Mouse (Mus musculus): ENCODE measurements around the gene Gm10295.

The Gm10295 gene

DNA sequence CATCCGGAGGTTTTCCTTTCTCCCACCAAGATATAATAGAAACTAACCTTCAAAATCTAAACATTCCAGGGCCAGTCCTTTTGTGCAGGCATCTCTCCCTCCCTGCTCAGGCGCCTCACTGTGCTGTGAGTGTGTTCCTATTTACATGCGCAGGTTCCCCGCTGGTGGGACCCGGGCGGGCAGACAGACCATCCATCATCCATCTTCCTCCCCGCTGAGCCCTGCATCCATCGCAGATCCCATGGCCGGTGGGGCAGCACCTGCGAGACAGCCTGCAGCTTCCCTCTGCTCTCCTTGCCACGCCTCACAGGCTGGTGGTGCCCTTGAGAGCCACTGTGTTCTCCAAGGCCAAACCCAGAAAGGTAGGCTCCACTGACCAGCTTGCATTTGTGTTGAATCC is at the start of gene Gm10295:
TSS of gene Gm10295 (minus strand) at position 122 of the 400 bp plus-strand sequence.
- DNase-seq: no peak

DNA sequence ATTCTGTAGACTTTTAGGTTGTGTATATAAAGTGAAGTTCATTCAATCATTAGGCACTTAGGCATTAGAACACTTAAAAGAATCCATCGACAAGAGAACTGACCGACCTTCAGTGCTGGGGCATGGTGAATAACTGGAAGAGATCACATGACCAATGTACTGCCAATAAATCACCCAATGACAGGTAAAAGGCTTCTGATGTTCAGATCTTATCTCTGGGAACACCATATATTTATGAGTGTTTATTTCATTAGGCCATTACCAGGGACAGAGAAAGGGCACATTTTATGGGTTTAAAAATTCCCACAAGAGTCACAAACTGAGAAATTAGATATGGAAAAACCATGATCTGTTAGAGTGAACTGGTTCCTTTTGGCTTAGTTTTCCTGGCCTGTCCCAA is 49.7 kb upstream of the Gm10295 start:
- no peak for DNase-seq

DNA sequence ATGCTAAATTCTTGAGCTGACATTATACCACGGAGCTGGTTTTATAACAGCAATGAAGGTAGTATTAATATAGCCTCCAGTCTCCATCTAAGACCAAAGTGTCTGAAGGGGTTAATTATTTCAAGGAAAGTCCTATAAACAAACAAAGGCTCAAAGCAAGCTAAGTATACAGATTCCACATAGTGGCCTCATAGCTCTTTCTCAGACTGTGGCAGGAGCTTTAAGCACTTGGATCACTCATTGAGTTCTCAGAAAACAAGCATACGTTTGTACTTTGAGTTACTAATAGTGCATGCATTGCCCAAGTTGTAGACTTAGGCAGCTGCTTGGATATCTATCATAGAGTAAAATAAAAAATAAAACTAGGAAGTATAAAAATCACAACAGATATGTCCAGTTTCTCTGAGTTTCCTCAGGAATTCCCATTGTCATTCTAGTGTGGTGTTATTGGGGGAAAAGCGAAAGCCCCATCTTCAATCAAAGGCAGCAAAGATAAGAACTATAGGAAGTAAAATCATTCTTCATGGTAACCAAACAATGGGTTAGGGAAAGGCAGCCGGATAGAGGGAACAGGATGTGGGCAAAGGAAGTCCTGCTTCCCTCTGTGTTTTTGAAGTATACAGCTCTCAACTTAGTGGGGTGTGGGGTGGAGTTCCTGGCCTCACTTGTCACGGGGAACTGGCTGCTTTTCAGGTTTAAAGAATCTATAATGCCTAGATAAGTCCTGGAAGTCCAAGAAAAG is 48.8 kb upstream of the Gm10295 start:
- DNase-seq: no peak

DNA sequence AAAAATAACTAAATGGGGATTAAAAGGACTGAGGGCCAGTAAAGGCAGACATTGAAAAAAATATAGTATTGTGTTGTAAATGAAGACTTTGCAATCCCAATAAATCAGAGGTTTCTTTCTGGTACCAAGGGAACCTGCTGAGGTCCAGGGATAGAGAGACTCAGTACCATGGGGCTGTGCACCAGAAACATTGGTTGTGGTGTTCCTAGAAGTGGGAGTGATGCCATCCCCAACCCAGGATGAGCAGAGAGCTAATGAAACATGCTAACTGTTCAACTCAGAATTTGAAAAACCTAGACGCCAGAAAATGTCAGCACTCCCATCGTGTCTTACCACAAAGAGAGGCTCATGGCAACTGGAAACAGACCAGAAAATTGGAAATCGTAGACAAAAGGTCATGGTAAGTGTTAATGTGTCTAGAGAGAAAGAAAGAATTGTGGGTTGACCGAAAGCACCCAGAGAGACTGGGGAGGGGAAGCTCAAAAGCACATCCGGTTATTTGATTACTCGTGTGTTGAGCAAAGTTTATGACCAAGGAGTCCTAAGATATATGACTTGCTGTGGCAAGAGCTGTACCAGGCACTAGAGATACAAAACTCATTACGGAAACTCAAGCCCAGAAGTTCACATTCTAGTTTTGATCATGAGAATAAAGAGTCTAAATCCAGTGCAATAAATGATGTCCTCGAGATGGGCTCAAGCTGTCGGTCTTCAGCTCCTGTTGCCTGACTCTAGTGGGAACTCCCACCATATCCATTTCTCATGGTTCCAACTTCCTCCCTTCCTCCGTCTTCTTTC is 47.9 kb upstream of the Gm10295 start:
- no peak for DNase-seq

DNA sequence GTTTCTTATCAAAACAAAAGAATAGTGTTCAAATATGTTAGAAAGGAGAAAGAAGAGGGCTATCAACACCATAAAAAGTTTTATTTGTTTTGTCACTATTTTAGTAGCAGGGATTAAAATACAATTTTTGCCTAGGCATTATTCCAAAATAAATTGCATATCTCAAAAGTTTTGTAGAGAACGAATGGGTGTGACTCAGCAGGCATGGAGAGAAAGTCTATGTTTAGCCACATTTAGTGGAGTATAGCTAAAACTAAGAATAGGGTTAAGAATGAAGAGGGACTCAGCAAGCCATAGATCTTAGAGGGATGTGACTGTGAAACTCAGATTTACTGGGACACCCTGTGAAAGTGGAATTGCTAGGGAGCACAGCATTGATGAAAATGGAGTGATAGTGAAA is 47.1 kb upstream of the Gm10295 start:
- DNase-seq: no peak

DNA sequence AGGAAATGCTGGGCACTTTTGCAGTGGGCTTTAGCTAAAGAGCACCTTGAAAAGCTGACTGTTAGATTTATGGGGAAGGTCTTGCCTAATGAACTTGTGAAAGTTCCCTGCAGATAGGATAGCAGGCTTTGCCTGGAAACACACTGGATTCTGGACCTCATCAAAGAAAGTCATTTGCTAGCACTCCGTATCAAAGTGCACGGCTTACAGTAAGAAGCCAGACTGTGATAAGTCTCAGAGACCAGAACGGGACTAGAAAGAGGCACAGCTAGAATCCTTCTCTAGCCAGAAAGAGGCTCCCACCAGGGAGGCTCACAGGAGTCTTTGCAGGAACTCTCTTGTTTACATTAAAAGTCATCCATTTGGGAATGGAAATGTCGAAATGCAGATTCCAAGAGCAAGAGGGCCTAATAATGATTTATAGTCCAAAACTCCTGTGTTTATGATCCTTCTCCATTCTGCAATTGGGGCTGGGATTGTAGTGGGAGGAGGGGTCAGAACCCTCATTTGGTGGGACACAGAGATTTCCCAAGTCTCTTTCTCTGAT is 41.6 kb upstream of the Gm10295 start:
- DNase-seq: no peak

DNA sequence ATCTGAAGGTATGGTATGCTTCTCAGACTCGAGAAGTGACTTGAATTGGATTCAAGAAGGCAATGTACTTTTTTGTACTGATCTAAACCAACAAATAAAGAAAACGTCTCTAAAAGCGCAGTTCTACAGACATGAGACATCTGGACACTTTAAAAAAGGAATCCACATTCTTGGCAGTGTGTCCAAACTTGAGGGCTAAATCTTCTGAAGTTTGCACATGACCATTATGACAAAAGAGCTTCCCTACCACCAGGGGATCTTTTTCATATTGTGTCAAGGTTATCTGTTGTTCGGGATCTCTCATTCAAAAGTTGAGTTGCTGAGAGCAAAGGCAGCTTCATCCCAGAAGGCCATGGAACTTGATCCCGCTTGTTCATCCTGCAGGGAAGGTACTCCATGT is 40.0 kb upstream of the Gm10295 start:
- no peak for DNase-seq

DNA sequence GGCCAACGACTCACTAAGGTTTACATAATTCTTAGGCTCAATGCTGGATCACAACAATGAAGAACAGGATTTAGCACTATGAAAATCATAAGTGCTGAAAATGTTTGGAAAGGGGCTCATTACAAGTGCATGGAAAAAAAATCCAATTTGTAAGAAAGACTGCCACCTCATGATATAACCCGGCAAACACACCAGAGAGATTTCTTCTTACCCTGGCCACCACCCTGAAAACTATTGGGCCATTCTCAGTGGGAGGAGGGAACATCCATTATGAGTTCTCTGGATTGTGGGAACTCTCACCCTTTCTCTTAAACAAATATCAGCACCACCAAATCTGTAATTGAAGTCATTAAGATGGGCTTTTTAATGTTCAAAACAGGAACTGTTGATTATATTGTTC is 39.0 kb upstream of the Gm10295 start:
- DNase-seq: no peak

DNA sequence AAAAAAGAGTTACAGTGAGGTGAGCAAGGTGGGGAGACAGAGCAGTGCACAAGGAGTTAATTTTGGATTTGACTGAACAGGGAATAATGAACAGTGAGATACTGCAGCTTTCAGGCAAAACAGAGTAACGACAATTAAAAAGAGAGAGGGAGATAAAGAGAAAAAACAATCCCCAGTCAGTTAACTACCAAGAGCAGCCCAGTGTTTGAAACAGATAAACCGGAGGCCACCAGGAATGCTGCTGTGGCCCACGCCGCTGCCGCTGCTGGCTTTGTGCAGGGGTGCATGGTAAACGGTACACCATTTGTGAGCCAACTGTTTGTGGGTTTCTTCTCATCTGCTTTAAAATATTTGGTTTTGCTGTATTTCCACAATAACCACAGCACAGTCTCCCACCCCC is 34.8 kb upstream of the Gm10295 start:
- no peak for DNase-seq

DNA sequence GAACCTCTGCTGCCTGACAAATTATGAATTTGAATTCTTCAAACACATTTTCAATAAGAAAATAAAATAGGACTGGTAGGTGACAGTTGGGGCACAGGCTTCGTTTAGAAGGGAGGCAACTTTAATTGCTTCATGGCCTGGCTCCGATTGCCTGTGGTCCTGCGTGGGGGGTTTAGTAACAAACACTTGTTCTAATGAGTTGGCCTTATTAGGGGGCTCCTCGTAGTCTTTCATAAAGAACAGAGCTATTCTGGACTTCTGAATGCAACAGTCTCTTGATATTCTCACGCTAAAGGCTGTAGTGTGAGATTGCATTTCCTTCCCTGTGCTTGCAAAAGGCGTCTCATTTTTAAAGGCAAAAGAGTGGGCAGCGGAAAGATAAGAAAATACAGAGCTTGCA is 33.6 kb upstream of the Gm10295 start:
- no peak for DNase-seq

DNA sequence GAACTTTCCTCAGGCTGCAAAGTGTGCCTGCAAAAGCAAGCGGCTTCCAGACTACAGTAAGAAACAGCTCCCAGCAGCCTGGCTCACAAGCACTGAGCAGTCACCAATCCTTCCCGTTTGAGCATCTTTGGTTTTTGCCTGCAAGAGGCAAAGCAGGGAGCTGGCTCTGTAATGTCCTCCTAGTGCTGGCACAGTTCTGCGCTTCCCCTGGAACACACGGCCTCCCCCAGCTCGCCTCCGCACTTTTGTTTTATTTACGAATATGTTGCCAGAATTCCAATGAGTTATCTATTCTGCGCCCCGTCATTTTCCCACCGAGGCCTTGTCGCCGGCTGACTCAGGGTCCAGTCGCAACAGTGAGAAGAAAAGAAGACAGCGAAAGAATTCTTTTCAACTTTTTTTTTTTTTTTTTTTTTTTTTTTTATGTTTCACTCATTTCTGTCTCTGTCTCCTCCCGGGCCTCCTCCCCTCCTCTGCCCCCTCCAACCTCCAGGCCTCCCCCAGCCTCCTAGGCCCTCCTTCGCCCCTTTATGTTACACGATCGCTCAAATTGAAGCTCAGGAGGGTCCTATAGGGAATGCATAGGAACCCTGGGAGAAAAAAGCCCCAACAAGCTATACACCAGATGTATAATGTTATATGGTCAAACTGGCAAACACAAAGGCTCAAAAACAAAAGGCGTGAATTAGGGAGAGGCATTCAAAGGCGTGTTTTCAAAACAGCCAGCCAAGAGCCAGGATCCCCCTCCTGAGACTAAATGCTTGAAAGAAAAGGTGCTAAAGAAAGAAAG is 32.3 kb upstream of the Gm10295 start:
- no peak for DNase-seq

DNA sequence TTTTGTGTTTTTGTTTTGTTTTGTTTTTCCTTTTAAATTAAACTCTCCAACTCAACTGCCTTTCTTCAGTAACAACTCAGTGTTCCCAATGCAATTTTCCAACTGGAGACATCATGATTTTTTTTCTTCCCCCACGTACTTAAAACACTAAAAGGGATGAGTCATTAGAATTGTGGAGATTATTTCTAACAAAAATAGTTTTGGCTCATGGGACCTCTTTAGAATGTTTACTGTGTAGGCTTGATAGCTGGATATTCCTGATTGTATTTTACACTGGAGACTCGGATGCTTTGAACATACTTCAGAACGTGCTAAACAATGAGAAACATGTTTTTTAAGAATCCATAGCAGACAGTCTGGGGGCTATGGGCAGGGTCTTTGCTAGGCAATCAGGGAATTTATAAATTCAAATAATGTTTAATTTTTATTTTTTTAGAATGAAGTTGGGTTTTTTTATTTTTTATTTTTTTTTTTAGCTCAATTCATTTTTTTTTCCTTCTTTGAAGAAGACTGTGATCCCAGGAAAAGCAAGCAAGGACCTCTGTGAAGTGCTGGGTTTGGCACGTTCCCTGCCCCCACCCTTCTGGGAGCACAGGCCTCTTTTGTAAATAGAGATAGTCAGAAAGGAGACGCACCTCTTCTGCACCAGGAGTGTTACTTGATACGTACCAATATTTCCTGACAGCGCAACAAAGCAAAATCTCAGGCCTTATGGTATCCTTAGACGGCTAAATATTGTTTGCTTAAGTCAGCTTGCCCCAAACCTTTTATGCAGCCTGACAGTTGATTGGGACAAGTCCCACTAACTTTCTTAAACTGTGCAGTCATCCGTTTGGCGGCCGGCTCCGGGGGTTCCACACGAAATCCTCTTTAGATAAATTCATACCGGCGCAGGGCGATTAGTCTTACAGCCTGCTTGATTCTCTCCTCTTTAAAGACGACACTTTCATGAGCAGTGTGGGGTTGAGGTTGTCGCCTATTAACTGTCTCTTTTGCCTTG is 28.8 kb upstream of the Gm10295 start:
- DNase-seq: no peak

DNA sequence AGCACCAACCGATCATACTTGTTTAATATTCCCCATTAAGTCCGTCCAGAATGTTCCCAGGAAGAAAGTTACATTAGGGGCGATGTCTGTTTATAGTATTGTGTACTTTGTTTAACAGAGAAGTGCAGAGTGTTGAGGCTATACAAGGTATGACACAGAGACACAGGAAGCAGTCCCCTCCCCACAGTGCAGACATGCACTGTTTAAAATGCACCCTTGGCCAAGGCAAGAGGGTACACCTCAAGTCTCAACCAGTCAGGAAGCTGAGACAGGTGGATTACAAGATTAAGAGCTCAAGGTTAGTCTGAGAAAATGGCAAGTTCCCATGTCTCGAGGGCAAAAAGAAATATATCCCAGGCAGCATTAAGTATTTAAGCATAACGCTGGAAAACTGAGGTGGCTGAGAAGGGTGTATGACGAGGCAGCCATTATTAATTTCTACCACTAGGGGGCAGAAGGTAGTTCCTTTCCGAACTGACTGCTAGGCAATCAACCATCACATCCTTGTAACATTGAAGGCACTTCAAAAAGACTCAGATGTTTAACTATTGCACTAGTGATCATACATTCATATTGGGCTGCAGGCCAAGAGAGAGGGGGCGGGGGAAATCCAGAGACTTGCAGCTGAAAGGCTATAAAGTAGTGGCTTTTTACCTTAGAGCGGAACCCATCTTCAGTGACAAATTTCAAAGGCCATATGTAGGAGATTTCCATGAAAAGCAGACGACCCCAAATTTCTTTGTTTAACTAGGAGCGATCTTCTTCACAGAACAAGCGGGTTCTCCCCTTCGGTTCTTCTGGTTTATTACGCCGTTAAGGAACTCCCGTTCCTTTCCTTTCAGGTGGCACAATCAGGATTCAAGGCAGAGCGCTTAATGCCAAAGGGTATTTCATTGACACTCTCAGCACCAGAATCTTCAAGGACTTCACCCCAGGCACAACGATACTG is 27.8 kb upstream of the Gm10295 start:
- DNase-seq: peak; percentile 2

DNA sequence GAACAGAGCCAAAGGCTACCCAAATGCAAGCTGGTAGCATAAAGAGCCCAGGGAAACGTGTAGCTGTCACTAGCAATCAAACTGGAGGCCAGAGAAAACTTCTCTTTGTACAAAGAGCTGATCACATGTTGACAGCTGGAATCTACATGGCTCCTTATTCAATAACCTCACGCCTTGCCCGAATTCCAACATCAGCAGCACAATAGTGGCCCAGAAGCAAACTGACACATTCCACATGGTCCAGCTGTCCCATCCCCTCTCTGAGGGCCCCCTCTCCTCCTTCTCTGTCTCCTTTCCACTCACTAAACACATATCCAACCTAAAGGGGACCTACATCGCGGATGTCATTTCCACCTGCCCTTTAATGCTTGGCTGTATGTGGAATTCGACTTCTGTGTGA is 26.7 kb upstream of the Gm10295 start:
- DNase-seq: no peak

DNA sequence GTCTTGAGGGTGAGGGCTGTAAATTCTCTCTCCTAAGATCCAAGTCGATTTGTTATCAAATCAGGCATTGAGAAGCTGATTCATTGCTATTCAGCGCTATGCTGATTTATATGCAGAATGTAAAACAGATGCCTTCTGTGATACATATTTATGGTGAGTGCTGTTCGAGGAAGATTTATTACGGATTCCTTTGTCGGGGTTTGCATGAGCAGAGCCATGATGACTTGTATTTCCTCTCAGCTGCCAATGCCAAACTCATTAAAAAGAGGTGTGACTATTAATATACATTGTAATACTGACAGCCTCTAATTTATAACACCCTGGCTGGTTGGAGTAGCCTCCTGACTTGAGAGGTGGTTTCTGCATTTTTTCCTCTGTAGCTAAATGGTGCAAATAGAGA is 22.8 kb upstream of the Gm10295 start:
- no peak for DNase-seq

DNA sequence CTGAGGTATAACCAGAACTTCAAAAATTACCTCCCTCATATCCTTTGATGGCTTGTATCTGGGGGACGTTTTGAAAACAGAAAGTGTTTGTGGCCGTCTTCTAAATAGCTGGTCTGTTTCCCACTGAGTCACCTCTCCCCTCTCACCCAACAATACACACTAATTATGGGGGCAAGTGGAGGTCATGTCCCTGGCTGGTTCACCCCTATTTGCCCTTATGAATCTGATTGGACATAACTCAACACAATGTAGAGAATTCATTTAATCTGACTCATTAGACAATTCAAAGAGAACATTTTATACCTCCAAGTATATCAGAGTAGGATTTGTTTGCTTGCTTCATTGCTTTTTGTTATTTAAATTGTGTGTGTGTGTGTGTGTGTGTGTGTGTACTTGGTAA is 20.6 kb upstream of the Gm10295 start:
- DNase-seq: no peak

DNA sequence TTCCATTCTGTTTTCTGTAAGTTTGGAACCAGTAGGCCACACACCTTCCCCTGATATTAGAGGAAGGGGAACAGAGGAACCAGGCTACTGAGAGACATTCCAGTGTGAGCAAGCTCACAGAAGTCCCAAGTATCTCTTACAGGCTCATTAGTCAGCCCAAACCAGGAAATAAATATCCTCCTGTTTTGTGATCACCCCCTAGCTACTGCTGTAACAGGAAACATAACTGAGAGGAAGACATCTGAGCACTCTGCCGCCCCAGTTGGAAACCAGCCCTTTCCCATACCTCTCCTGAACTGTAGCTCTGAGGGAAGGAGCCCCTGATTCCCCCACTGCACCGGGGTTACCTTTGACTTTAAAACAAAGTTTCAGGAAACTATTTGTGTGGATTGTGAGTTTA is 19.5 kb upstream of the Gm10295 start:
- DNase-seq: no peak

DNA sequence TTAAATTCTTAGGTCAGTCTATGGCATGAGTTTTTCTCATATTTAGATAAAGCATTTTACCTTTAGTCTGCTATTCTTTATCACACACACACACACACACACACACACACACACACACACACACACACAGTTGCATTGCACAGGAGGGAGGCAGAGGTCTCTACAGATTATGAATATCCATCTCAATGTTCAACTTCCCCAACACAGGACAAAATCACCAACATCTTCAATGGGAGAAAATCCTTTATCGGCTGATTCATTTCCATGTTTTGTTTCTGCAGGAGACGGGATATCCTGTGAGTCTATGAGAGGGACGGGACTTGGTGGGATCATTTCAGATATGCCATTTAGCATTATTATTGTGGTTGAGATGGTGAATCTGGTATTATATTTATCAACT is 18.8 kb upstream of the Gm10295 start:
- no peak for DNase-seq

DNA sequence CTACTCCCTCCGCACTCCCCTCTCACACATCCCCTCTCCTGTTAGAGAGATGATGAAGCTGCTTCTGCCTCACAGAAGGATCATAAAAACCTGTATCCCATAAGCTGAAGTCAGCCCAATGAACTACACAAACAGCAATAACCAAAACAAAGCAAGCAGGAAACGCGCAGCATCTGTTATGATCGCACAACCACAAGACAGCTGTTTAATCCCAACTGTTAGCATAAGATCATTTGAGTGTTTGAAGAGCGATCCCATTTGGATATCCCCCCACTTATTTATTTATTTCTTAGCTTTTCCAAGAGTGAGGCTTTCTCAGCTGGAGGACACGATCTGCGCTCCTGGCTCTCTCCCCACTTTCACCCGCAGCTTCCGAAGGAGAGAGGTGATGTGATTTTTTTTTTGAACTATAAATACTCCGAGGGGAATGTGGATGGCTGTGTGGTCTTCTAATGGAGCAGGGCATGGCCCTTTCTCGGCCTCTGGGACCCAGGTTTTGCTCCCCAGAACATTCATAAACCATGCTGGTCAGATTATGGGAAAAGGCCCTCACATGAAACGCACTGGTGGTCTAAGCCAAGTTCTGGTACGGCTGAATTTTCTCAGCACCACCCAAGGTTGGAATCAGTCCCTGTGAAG is 17.4 kb upstream of the Gm10295 start:
- no peak for DNase-seq

DNA sequence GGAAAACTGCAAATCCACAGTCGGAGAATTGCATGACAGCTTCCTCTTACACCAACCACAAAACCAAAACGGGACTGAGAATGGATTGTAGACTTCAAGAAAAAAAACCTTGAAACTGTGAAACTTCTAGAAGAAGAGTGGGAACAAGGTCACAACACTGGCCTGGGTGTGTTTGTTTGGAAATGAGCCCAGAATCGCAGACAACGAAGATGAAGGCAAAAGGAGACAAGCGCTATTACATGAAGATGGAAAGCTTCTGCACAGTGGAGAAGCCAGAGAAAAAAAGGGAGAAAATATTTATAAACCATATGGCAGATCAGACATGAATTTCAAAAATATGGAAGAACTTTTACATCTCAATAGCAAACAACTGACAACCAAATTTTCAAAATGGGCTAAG is 4.3 kb upstream of the Gm10295 start:
- DNase-seq: no peak

Data from cerebellum, adult 11 months (tissue).